Mouse (Mus musculus): Measurements from ENCODE around the gene Caln1. TPM values are rescaled to one million over a fixed set of nuclear protein-coding genes. Genes with fewer than 3 reads are reported as not detected.

Caln1 gene
- polyA plus RNA-seq, 1 experiment from 2014 or later = not detected

Other genes starting within 250 kb of the Caln1 start
- gene Kctd7, start 224.6 kb upstream of the Caln1 start, polyA plus RNA-seq (2015; fragmentation: Nextera tagmentation; extraction: Ambion mirVana) = 6.0 and 6.6 TPM in 2 replicates
- gene Rabgef1, start 197.7 kb upstream of the Caln1 start, polyA plus RNA-seq (2015; fragmentation: Nextera tagmentation; extraction: Ambion mirVana) = 22.7 and 25.2 TPM in 2 replicates
- gene Tmem248, start 152.4 kb upstream of the Caln1 start, polyA plus RNA-seq (2015; fragmentation: Nextera tagmentation; extraction: Ambion mirVana) = 22.7 and 26.2 TPM in 2 replicates
- 42.5 and 46.6 TPM in 2 replicates for gene Sbds, start 113.9 kb upstream of the Caln1 start, polyA plus RNA-seq (2015; fragmentation: Nextera tagmentation; extraction: Ambion mirVana)
- 10.9 and 11.2 TPM in 2 replicates for gene Tyw1, start 113.8 kb upstream of the Caln1 start, polyA plus RNA-seq (2015; fragmentation: Nextera tagmentation; extraction: Ambion mirVana)
- not detected in 2 replicates for gene A330070K13Rik, start 15.2 kb downstream of the Caln1 start, polyA plus RNA-seq (2015; fragmentation: Nextera tagmentation; extraction: Ambion mirVana)